Mouse (Mus musculus) megakaryocyte, embryonic 14.5 days (primary cell): ENCODE results near the gene Crlf1.

ENCODE experiments used
- FLI1 ChIP-seq: IDR thresholded peaks from 2 replicates; pipeline ENCODE4 v1.6.1; 2012; ENCODE audit warnings: low read length, inconsistent platforms, mixed read lengths
- GATA1 ChIP-seq: IDR thresholded peaks from 3 replicates; pipeline ENCODE4 v1.6.1; 2012; ENCODE audit warnings: mixed read lengths, low read length, inconsistent platforms, borderline replicate concordance

GRCm38 (mm10) chr8:70495771-70496062, 2.8 kb downstream of the Crlf1 start:
- no peak for TF ChIP-seq FLI1
- no peak for TF ChIP-seq GATA1
